Mouse (Mus musculus) stomach, embryonic 14.5 days (tissue): Measurements from ENCODE around the gene Pld4. TPM values are rescaled to one million over a fixed set of nuclear protein-coding genes. Genes with fewer than 3 reads are reported as not detected.

Experiments used
- ATAC-seq: fragments of 200-750 bp; cut with Nextera tagmentation; 2 replicates; pipeline ENCODE4 v1.8.0; 2017; ENCODE audit warnings: low read depth, moderate TSS enrichment; ENCODE audit not compliant: insufficient number of reproducible peaks, insufficient read depth, low FRiP score
- H3K27ac ChIP-seq: fragments of 300-500 bp; sonication (generic); 2 replicates; pipeline ENCODE4 v1.5.1; 2014; ENCODE audit warnings: mild to moderate bottlenecking, low read length, moderate library complexity, mixed read lengths
- H3K27me3 ChIP-seq: fragments of 300-500 bp; sonication (generic); 2 replicates; pipeline ENCODE4 v1.6.1; 2014; ENCODE audit warnings: low read length, control low read depth, mixed read lengths; ENCODE audit not compliant: control insufficient read depth, insufficient read depth
- H3K36me3 ChIP-seq: fragments of 300-500 bp; sonication (generic); 2 replicates; pipeline ENCODE4 v1.6.1; 2014; ENCODE audit warnings: mild to moderate bottlenecking, control low read depth, low read length, moderate library complexity, mixed read lengths; ENCODE audit not compliant: control insufficient read depth, insufficient read depth
- H3K4me1 ChIP-seq: fragments of 300-500 bp; sonication (generic); 2 replicates; pipeline ENCODE4 v1.6.1; 2014; ENCODE audit warnings: low read length, control low read depth, mixed read lengths; ENCODE audit not compliant: control insufficient read depth, insufficient read depth
- H3K4me2 ChIP-seq: fragments of 300-500 bp; sonication (generic); replicated peaks from 2 replicates; pipeline ENCODE4 v1.6.1; 2014; ENCODE audit warnings: low read depth, low read length, control low read depth
- H3K4me3 ChIP-seq: fragments of 300-500 bp; sonication (generic); 2 replicates; pipeline ENCODE4 v1.5.1; 2014; ENCODE audit warnings: low read depth, low read length, control low read depth
- H3K9ac ChIP-seq: fragments of 300-500 bp; sonication (generic); replicated peaks from 2 replicates; pipeline ENCODE4 v1.6.1; 2014; ENCODE audit warnings: low read depth, mild to moderate bottlenecking, control low read depth, low read length, moderate library complexity, mixed read lengths
- H3K9me3 ChIP-seq: fragments of 300-500 bp; sonication (generic); 2 replicates; pipeline ENCODE4 v1.6.1; 2016; ENCODE audit warnings: low read depth, low read length, control low read depth; ENCODE audit not compliant: control insufficient read depth
- WGBS: fragments of 180-500 bp; shearing (Covaris S2); extraction: QIAGEN DNeasy Blood & Tissue Kit; methylation state at CpG from one replicate; pipeline ENCODE4 v1.1.7; 2014; 5-methylcytosine and 5-hydroxymethylcytosine counted together
- polyA plus RNA-seq: library from polyadenylated mRNA; unstranded; fragments of >200 nt; fragmentation: Nextera tagmentation; extraction: Ambion mirVana; gene quantifications from 2 replicates; pipeline ENCODE4 v1.2.1, GENCODE M21; 2014

Pld4 gene
- polyA plus RNA-seq, 1 experiment from 2014 or later: 13.3 TPM

DNA sequence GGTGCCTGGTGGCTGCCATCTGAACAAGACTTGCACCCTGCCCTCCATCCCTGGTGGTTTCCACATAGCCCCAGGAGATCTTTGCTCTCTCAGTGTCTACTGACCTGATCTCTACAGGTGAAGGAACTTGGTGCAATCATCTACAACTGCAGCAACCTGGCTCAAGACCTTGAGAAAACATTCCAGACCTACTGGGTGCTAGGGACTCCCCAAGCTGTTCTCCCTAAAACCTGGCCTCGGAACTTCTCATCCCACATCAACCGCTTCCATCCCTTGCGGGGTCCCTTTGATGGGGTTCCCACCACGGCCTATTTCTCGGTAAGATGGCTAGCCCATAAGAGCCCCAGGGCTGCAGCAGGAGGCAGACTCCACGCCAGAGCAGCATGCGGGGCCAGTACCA is 6.1 kb downstream of the Pld4 start:
- no peaks in the 10 kb centered on the region for H3K36me3 ChIP-seq
- no peak overlapping the region for H3K4me2 ChIP-seq
- ATAC-seq: no peak
- H3K27me3 ChIP-seq: no peaks in the 10 kb centered on the region
- no peak overlapping the region for H3K9ac ChIP-seq
- H3K4me3 ChIP-seq: no peak overlapping the region
- no peaks in the 10 kb centered on the region for H3K4me1 ChIP-seq
- 93% methylated on average over 7 of the region's 7 CpGs for WGBS
- no peaks in the 10 kb centered on the region for H3K9me3 ChIP-seq
- H3K27ac ChIP-seq: no peak overlapping the region

DNA sequence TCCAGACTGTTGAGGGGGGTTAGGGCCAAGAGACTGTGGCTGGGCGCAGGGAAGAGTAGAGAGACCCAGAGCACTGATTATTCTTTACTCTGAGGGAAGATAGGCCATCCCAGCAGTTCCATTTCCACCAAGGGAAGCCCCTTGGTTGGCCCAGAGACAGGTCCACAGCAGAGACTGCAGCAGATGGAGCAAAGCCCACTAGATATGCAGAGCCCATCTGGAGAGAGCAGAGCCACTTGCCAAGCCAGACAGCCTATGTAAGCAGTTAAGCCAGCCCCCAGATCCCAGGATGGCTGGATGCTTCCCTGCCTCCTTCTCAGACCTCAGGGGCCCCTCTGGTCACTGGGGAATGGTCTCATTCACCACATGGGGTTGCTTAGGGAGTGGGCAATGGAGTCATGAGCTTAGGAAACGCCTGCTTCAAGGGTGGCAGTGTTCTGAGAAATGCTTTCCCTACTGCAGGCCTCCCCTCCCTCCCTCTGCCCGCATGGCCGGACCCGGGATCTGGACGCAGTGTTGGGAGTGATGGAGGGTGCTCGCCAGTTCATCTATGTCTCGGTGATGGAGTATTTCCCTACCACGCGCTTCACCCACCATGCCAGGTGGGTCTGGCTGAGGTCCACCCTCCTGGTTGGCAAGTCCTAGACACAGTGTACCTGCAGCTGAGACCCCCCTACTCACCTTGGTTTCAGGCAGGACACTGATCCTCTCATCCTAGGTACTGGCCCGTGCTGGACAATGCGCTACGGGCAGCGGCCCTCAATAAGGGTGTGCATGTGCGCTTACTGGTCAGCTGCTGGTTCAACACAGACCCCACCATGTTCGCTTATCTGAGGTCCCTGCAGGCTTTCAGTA is 6.8 kb downstream of the Pld4 start:
- no peak for ATAC-seq
- 88% methylated on average over 16 of the region's 16 CpGs for WGBS

DNA sequence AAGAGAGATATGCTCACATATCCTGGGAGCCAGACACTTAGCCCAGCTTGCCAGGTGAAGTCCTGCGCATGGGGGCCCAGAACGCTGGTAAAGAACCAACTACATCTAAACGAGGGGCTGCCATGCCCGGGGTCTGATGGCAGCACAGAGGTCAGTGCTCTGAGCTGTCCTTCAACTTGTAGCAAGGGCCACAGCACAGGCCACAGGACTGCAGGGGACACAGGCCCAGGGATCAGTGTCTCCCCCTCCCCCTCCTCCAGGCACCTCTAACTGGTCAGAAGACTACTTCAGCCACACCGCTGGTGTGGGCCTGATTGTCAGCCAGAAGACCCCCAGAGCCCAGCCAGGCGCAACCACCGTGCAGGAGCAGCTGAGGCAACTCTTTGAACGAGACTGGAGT is 7.7 kb downstream of the Pld4 start:
- Histone ChIP-seq H3K4me3 (no peak overlapping the region), H3K9me3 (no peaks in the 10 kb centered on the region), H3K36me3 (no peaks in the 10 kb centered on the region), H3K4me2 (no peak overlapping the region), H3K9ac (no peak overlapping the region), H3K4me1 (no peaks in the 10 kb centered on the region), H3K27me3 (no peaks in the 10 kb centered on the region), H3K27ac (no peak overlapping the region)
- 75% methylated on average over 8 of the region's 8 CpGs for WGBS
- ATAC-seq: no peak

More for the DNA sequence above, 6.8 kb downstream of the Pld4 start:
- H3K27me3 ChIP-seq: no peaks in the 10 kb centered on the region
- no peaks in the 10 kb centered on the region for H3K4me1 ChIP-seq
- no peak overlapping the region for H3K4me2 ChIP-seq
- H3K9ac ChIP-seq: no peak overlapping the region
- H3K4me3 ChIP-seq: no peak overlapping the region
- H3K36me3 ChIP-seq: no peaks in the 10 kb centered on the region
- no peak overlapping the region for H3K27ac ChIP-seq
- H3K9me3 ChIP-seq: no peaks in the 10 kb centered on the region

DNA sequence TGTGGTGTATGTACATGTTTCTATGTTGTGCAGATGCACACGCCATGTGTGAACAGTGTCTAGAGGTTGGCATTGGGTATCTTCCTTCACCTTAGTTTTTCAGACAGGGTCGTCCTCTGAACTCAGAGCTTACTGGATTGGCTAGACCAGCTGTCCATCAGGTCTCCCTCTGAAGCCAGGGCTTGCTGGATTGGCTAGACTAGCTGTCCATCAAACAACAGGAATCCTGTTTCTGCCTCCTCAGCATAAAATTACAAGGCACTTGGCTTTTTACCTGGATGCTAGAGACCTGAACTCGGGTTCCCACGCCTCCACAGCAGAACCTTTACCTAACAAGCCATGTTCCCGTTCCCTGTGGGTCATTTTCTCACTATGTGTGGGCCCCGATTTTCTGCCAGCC is 8.6 kb downstream of the Pld4 start:
- H3K4me1 ChIP-seq: no peaks in the 10 kb centered on the region
- no peak overlapping the region for H3K4me2 ChIP-seq
- H3K36me3 ChIP-seq: no peaks in the 10 kb centered on the region
- H3K9ac ChIP-seq: no peak overlapping the region
- no peak for ATAC-seq
- no peaks in the 10 kb centered on the region for H3K27me3 ChIP-seq
- H3K4me3 ChIP-seq: no peak overlapping the region
- no peaks in the 10 kb centered on the region for H3K9me3 ChIP-seq
- 83% methylated on average over 6 of the region's 6 CpGs for WGBS
- H3K27ac ChIP-seq: no peak overlapping the region

DNA sequence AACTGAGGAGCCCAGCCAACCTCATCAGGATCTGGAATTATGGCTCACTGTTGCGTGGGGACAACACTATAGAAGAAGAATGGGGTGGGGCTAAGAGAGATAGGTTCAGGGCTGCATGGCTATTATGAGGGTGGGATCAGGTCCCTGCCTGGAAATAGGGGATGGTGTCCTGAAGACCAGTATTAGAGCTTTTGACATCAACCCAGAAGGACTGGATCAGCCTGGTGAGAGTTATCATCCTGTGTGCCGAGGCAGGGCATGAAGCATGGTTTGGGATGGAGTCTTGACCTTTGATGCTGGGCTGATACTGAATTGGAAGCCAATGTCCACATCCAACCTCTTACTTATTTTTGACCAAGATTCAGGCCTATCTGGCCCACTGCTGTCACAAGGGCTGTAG is 9.3 kb downstream of the Pld4 start:
- Histone ChIP-seq H3K9me3 (no peaks in the 10 kb centered on the region), H3K4me1 (no peaks in the 10 kb centered on the region), H3K27ac (no peak overlapping the region), H3K36me3 (no peaks in the 10 kb centered on the region), H3K9ac (no peak overlapping the region), H3K27me3 (no peaks in the 10 kb centered on the region), H3K4me3 (no peak overlapping the region), H3K4me2 (no peak overlapping the region)
- no peak for ATAC-seq
- 89% methylated on average over 2 of the region's 2 CpGs for WGBS

DNA sequence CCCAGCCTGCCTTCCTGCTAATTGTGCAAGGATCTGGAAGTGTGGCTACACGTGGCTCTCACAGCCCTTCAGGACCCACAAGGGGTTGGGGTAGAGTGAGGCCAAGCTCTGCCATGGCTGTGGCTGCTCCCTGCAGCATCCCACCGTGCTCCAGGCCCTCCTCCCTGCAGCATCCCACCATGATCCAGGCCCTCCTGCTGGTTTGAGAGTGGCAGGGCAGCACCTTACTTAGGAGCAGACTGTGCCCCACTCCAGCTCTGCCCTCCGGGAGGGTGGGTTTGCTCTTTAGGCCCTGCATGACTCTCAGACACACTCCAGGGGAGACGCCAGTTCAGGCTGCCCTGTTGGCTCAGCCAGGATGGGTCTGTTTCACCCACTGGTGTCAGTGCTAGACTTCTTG is 9.9 kb downstream of the Pld4 start:
- Histone ChIP-seq H3K4me3 (no peak overlapping the region), H3K36me3 (no peaks in the 10 kb centered on the region), H3K4me2 (no peak overlapping the region), H3K27ac (no peak overlapping the region), H3K27me3 (no peaks in the 10 kb centered on the region), H3K9me3 (peaks cover 5% of the 10 kb centered on the region; the same call in 1 of the 2 replicates), H3K4me1 (no peaks in the 10 kb centered on the region), H3K9ac (no peak overlapping the region)
- WGBS: 75% methylated on average over 4 of the region's 4 CpGs
- no peak for ATAC-seq

DNA sequence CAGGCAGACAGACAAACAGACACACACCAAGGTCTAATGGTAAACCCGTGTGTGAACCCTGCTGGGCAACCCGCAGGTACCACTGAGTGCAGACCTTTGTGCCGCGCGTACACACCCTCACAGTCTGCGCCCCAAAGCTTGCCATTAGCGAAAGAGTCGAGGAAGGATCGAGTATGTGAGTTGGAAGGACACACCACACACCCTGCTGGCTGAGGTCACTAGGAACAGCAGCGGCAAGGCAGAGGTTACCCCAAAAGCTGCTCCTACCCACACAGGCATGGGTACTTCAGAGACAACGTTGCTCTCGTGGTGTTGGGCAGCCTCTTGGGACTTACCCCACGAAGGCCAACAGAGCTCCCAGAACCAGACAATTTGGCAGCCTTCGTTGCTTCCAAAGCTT is 11.9 kb downstream of the Pld4 start:
- H3K27ac ChIP-seq: no peak overlapping the region
- no peak for ATAC-seq
- no peaks in the 10 kb centered on the region for H3K4me1 ChIP-seq
- no peak overlapping the region for H3K9ac ChIP-seq
- H3K27me3 ChIP-seq: no peaks in the 10 kb centered on the region
- WGBS: 92% methylated on average over 14 of the region's 14 CpGs
- H3K36me3 ChIP-seq: no peaks in the 10 kb centered on the region
- H3K4me2 ChIP-seq: no peak overlapping the region
- peaks cover 8% of the 10 kb centered on the region; the same call in 1 of the 2 replicates for H3K9me3 ChIP-seq
- no peak overlapping the region for H3K4me3 ChIP-seq

DNA sequence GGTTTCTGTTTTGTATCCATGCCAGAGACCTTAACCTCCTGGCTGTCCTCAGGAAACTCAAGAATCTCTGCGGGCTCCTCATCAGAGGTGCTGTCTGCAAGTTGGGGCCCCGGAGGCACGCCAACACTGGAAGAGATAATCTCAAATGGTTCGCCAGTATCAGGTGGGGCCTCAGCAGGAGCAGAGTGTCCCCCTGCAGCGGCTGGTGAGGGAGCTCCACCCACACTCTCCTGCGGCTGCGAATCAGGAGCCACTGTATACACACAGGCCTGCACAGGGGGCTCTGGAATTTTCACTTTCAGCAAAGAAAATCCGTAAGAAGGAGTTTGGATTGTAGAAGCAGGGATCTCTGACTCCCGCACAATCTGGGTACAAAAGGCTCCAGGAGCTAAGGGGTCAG is 12.9 kb downstream of the Pld4 start:
- Histone ChIP-seq H3K4me1 (no peaks in the 10 kb centered on the region), H3K4me3 (no peak overlapping the region), H3K9me3 (peaks cover 8% of the 10 kb centered on the region; the same call in 1 of the 2 replicates), H3K4me2 (no peak overlapping the region), H3K27ac (no peak overlapping the region), H3K27me3 (no peaks in the 10 kb centered on the region), H3K36me3 (no peaks in the 10 kb centered on the region), H3K9ac (no peak overlapping the region)
- ATAC-seq: peak; percentile 61; the same call in 1 of the 2 replicates
- 23% methylated on average over 9 of the region's 9 CpGs for WGBS

DNA sequence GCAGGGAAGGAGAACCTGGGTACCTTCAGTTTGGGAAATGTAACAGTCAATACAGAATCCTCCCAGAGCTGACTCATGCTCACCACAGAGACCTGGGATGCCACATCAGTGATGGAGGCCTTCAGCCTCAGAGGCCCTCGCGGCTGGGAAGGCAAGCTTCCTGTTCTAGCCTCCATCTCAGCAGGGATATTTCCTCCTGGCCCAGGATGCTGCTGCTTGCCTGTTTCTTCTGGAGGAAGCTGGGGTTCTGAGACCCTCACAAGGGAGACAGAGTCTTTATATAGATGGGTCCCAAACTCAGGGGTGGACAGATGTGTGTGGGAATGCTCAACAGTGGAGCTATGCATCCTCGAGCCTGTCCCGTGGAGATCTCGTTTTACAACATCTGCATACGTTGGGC is 13.6 kb downstream of the Pld4 start:
- H3K27me3 ChIP-seq: no peaks in the 10 kb centered on the region
- H3K4me1 ChIP-seq: no peaks in the 10 kb centered on the region
- no peak overlapping the region for H3K9ac ChIP-seq
- H3K27ac ChIP-seq: no peak overlapping the region
- no peak overlapping the region for H3K4me3 ChIP-seq
- no peak for ATAC-seq
- H3K4me2 ChIP-seq: no peak overlapping the region
- H3K9me3 ChIP-seq: peaks cover 8% of the 10 kb centered on the region; the same call in 1 of the 2 replicates
- WGBS: 81% methylated on average over 6 of the region's 6 CpGs
- H3K36me3 ChIP-seq: no peaks in the 10 kb centered on the region
